Mouse (Mus musculus): ENCODE data around the gene Slc29a1.

- TF ChIP-seq CTCF (IDR thresholded peaks at IDR 0.05; ENCODE audit: insufficient read depth, low read depth, low read length) (no peak), POLR2A (IDR thresholded peaks at IDR 0.05; ENCODE audit: insufficient read depth, low read depth, low read length) (no peak)
These were observed 57.3 kb downstream of the Slc29a1 start for GRCm38 (mm10) chr17:45542129-45542528.
